Mouse (Mus musculus) CH12.LX (cell line): ENCODE measurements around the gene Serpinh1. TPM values are rescaled to one million over a fixed set of nuclear protein-coding genes. Genes with fewer than 3 reads are reported as not detected.

Experiments
- DNase-seq: peaks from one replicate; pipeline ENCODE4 v3.0.0-alpha.2; 2013; ENCODE audit errors: extremely low read depth
- H3K27ac ChIP-seq: 2 replicates; pipeline ENCODE4 v1.5.1; 2012; ENCODE audit warnings: low read depth, mild to moderate bottlenecking, control low read depth, moderate library complexity; ENCODE audit not compliant: insufficient read depth
- H3K27me3 ChIP-seq: replicated peaks from 2 replicates; pipeline ENCODE3; 2012; ENCODE audit warnings: inconsistent platforms
- H3K36me3 ChIP-seq, 2 experiments: replicated peaks in 1 of 2; 2 replicates each; pipeline versions ENCODE3 to v1.6.1; 2012; ENCODE audit warnings: inconsistent platforms in 1 of 2, low read length in 1 of 2, mild to moderate bottlenecking in 1 of 2, mixed read lengths in 1 of 2, moderate library complexity in 1 of 2; ENCODE audit not compliant: control insufficient read depth in 1 of 2, insufficient read depth in 1 of 2
- H3K4me1 ChIP-seq, 2 experiments: 2 replicates each; pipeline ENCODE4 v1.6.1; 2012; ENCODE audit warnings: inconsistent platforms in 1 of 2, moderate library complexity in 1 of 2; ENCODE audit not compliant: insufficient read depth in 2 of 2, control insufficient read depth in 1 of 2
- H3K4me2 ChIP-seq: 2 replicates; pipeline ENCODE4 v1.6.1; 2012; ENCODE audit warnings: low read depth, mild to moderate bottlenecking, control low read depth; ENCODE audit not compliant: poor library complexity, insufficient read depth, severe bottlenecking
- H3K4me3 ChIP-seq, 3 experiments: fragments of 150-350 bp in 1 of 3; sonication (generic) in 1 of 3; replicated peaks in 1 of 3; 2 replicates each; pipeline versions ENCODE3 to v1.5.1; 2011 to 2012; ENCODE audit warnings: low read depth in 2 of 3, low read length in 2 of 3, mild to moderate bottlenecking in 2 of 3, moderate library complexity in 2 of 3, control low read depth in 1 of 3, improper control_type of control experiment in 1 of 3, inconsistent platforms in 1 of 3, mixed read lengths in 1 of 3; ENCODE audit not compliant: poor library complexity in 1 of 3
- H3K79me2 ChIP-seq: replicated peaks from 2 replicates; pipeline ENCODE4 v1.6.1; 2012; ENCODE audit warnings: mild to moderate bottlenecking, moderate library complexity; ENCODE audit not compliant: control insufficient read depth, poor library complexity, insufficient read depth, severe bottlenecking; ENCODE audit errors: extremely low read depth
- H3K9ac ChIP-seq: 2 replicates; pipeline ENCODE4 v1.6.1; 2012; ENCODE audit warnings: low read depth, mild to moderate bottlenecking, control low read depth, moderate library complexity; ENCODE audit not compliant: insufficient read depth
- H3K9me3 ChIP-seq: replicated peaks from 2 replicates; pipeline ENCODE3; 2012; ENCODE audit warnings: low read length, inconsistent platforms, mixed read lengths
- CHD1 ChIP-seq: IDR thresholded peaks from 2 replicates; pipeline ENCODE4 v1.6.1; 2012; ENCODE audit warnings: low read depth, low read length, improper control_type of control experiment, inconsistent platforms
- CHD2 ChIP-seq: IDR thresholded peaks from 2 replicates; pipeline ENCODE4 v1.6.1; 2011; ENCODE audit warnings: low read length, improper control_type of control experiment
- ELF1 ChIP-seq: IDR thresholded peaks from 2 replicates; pipeline ENCODE4 v1.6.1; 2014; ENCODE audit warnings: low read depth, mild to moderate bottlenecking, inconsistent platforms, low read length, improper control_type of control experiment
- ETS1 ChIP-seq: conservative IDR thresholded peaks from 2 replicates; pipeline ENCODE4 v1.6.1; 2012; ENCODE audit warnings: low read depth, mild to moderate bottlenecking, inconsistent platforms, low read length, improper control_type of control experiment, moderate library complexity
- JUND ChIP-seq: conservative IDR thresholded peaks from 2 replicates; pipeline ENCODE4 v1.6.1; 2011; ENCODE audit warnings: low read depth, low read length, improper control_type of control experiment
- KAT2A ChIP-seq: IDR thresholded peaks from 2 replicates; pipeline ENCODE4 v1.6.1; 2012; ENCODE audit warnings: low read length, improper control_type of control experiment, inconsistent platforms; ENCODE audit not compliant: insufficient replicate concordance
- MAZ ChIP-seq: IDR thresholded peaks from 2 replicates; pipeline ENCODE4 v1.6.1; 2012; ENCODE audit warnings: low read depth, mild to moderate bottlenecking, inconsistent platforms, low read length, improper control_type of control experiment, moderate library complexity
- MEF2A ChIP-seq: IDR thresholded peaks from 2 replicates; pipeline ENCODE4 v1.6.1; 2014; ENCODE audit warnings: low read depth, mild to moderate bottlenecking, inconsistent platforms, low read length, improper control_type of control experiment, borderline replicate concordance
- NELFE ChIP-seq: IDR thresholded peaks from 2 replicates; pipeline ENCODE4 v1.6.1; 2011; ENCODE audit warnings: low read depth, low read length, improper control_type of control experiment
- POLR2A ChIP-seq: IDR thresholded peaks from 2 replicates; pipeline ENCODE4 v1.6.1; 2011; ENCODE audit warnings: low read depth, mild to moderate bottlenecking, improper control_type of control experiment, low read length
- TBP ChIP-seq: conservative IDR thresholded peaks from 2 replicates; pipeline ENCODE4 v1.6.1; 2011; ENCODE audit warnings: low read depth, low read length, improper control_type of control experiment
- TCF12 ChIP-seq: IDR thresholded peaks from 2 replicates; pipeline ENCODE4 v1.6.1; 2014; ENCODE audit warnings: low read depth, mild to moderate bottlenecking, inconsistent platforms, low read length, improper control_type of control experiment
- dilution Hi-C: fragments of 300-500 bp; cut with MboI; formaldehyde crosslinking; loops from 2 replicates; pipeline ENCODE4 v1.14.3; 2020; ENCODE audit warnings: low sequenced_read_pairs; ENCODE audit not compliant: extremely low pct_unique_long_range_greater_than_20kb, extremely low pct_ligation_motif_present
- in situ Hi-C: fragments of 300-500 bp; cut with MboI; formaldehyde crosslinking; loops from 3 replicates; pipeline ENCODE4 v1.14.3; 2019; ENCODE audit warnings: low sequenced_read_pairs, low pct_ligation_motif_present, low pct_unique_long_range_greater_than_20kb, mixed read lengths
- polyA plus RNA-seq: library from polyadenylated mRNA; unstranded; fragments of >175 nt; gene quantifications from 2 replicates; pipeline ENCODE4 v1.2.1, GENCODE M21; 2012; ENCODE audit warnings: low read depth; ENCODE audit not compliant: insufficient read length
- total RNA-seq, 2 experiments: library from RNA; depleted of rRNA; stranded (reverse); fragments of 300-350 nt in 1 of 2; fragments of >200 nt in 1 of 2; gene quantifications; 2 replicates each; pipeline ENCODE4 v1.2.3; 2012 to 2014

The Serpinh1 gene
- total and polyA plus RNA-seq, 3 experiments, result not detected

DNA sequence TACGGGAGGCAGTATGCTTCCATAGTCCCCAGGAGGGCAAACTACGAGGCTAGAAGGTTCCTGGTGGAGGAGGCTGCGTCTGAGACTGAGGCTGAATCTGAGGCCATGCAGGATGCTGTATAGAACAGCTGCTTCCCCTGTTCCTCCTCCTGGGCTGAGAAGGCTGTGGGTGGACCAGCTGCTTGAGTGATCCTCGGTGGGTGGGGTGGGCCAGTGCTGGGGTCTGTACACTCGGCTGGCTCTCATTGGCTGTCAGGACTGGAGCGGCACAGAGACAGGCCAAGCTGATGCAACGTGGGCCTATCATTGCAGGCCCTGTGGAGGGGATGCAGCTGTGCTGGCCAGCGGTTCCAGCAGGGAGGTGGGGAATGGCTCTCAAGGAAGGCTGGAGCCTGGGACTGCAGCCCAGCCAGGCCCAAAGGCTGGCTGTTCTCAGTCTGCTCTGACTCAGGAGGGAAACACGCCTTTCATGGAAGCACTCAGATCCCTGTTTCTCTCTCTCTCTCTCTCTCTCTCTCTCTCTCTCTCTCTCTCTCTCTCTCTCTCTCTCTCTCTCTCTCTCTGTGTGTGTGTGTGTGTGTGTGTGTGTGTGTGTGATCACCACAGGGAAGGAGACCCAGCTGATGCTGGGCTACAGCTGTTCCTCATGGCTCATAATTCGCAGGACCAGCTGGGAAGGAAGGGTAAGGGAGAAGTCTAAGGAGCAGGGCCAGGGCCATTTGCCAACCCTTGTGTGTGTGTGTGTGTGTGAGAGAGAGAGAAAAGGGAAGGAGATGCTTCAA, 7.2 kb upstream of the Serpinh1 start:
- DNase-seq, result peak; percentile 96
- Histone ChIP-seq H3K27me3 (no peaks in the 10 kb centered on the region), H3K9me3 (no peaks in the 10 kb centered on the region), H3K79me2 (no peaks in the 10 kb centered on the region), H3K36me3 (no peaks in the 10 kb centered on the region), H3K4me3 (peak overlapping the region in 1 of 3 experiments; percentile 47), H3K9ac (peak overlapping the region; percentile 51), H3K4me2 (0 out of 2 replicates have a peak overlapping the region, but pooled peaks have one; percentile 14), H3K4me1 (peaks cover 25 to 42% of the 10 kb centered on the region in 2 experiments), H3K27ac (peak overlapping the region; percentile 51)
- in situ Hi-C loops (loop anchor here (5.0 to 10.0 kb wide), 3 partner anchors 33 to 195 kb away; partner anchors contain the start of gene Map6), dilution Hi-C loops (no loop called here)
- peak; percentile 55 for TF ChIP-seq POLR2A
- peak; percentile 49; the same call in 1 of the 2 replicates for TF ChIP-seq TBP
- TF ChIP-seq CHD2, result peak; percentile 21; the same call in 1 of the 2 replicates
- peak; percentile 60 for TF ChIP-seq ETS1
- no peak; the same call in 1 of the 2 replicates for TF ChIP-seq ELF1
- peak; percentile 53; the same call in 1 of the 2 replicates for TF ChIP-seq TCF12
- no peak for TF ChIP-seq MEF2A
- TF ChIP-seq NELFE, result peak; percentile 13; the same call in 1 of the 2 replicates

DNA sequence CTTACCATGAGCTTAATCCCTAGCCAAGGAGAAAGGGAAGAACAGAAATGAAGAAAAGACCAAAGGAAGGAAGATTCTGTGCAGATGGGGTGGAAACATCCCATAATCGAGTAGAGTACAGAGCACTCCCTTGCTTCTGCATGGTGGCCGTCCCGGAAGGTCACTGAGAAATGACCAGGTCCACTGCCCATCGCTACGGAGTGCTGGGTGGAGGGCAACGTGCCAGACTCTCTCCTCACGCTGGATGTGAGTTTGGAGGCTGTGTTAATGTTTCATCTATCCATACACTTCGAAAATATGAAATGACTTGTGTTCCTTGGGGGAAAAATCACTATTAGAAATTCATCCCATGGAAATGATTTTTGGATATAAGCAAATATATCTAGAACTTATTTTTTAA, 5.3 kb upstream of the Serpinh1 start:
- H3K27me3 ChIP-seq, result no peaks in the 10 kb centered on the region
- dilution Hi-C loops, result no loop called here
- in situ Hi-C loops, result no loop called here

DNA sequence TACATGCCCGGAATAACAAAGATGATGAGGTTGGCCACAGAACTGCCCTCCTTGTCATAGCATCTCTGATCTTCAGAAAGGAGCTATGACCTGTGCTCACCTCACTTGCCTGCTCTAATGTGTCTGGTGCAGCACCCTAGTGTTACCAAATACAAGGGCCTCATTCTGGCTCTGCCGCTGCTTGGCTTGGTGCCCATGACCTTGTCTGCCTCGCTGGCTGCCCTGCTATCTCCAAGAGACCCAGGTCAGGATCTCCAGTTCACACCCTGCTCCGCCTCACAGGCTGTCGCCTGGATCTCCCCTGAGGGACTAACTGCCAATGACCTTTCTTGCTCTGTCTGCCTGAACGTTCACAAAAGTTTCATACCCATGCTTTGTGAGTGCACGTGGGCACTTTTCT, 4.2 kb upstream of the Serpinh1 start:
- H3K36me3 ChIP-seq, result no peaks in the 10 kb centered on the region
- H3K27me3 ChIP-seq, result no peaks in the 10 kb centered on the region
- H3K4me2 ChIP-seq, result no peak overlapping the region
- no peak overlapping the region for H3K4me3 ChIP-seq
- no peak overlapping the region for H3K27ac ChIP-seq
- in situ Hi-C loops, result no loop called here
- dilution Hi-C loops, result no loop called here
- H3K4me1 ChIP-seq, result peaks cover 25 to 39% of the 10 kb centered on the region in 2 experiments
- DNase-seq, result no peak
- TF ChIP-seq CHD1, result no peak
- no peak for TF ChIP-seq TBP
- no peak for TF ChIP-seq KAT2A
- no peak for TF ChIP-seq JUND
- no peaks in the 10 kb centered on the region for H3K9me3 ChIP-seq
- no peaks in the 10 kb centered on the region for H3K79me2 ChIP-seq
- H3K9ac ChIP-seq, result no peak overlapping the region

More for the DNA sequence above, 5.3 kb upstream of the Serpinh1 start:
- H3K36me3 ChIP-seq, result no peaks in the 10 kb centered on the region
- no peaks in the 10 kb centered on the region for H3K9me3 ChIP-seq
- no peaks in the 10 kb centered on the region for H3K79me2 ChIP-seq
- no peak for TF ChIP-seq CHD2
- TF ChIP-seq CHD1, result no peak
- TF ChIP-seq TBP, result no peak
- no peak for TF ChIP-seq MEF2A
- no peak for TF ChIP-seq NELFE
- TF ChIP-seq MAZ, result no peak
- no peak overlapping the region for H3K4me2 ChIP-seq
- no peak overlapping the region for H3K27ac ChIP-seq
- no peak for DNase-seq
- no peak overlapping the region for H3K9ac ChIP-seq
- peaks cover 25 to 39% of the 10 kb centered on the region in 2 experiments for H3K4me1 ChIP-seq
- no peak overlapping the region for H3K4me3 ChIP-seq
